Mouse (Mus musculus): ENCODE results near the gene Mylpf.

Gene Mylpf

DNA sequence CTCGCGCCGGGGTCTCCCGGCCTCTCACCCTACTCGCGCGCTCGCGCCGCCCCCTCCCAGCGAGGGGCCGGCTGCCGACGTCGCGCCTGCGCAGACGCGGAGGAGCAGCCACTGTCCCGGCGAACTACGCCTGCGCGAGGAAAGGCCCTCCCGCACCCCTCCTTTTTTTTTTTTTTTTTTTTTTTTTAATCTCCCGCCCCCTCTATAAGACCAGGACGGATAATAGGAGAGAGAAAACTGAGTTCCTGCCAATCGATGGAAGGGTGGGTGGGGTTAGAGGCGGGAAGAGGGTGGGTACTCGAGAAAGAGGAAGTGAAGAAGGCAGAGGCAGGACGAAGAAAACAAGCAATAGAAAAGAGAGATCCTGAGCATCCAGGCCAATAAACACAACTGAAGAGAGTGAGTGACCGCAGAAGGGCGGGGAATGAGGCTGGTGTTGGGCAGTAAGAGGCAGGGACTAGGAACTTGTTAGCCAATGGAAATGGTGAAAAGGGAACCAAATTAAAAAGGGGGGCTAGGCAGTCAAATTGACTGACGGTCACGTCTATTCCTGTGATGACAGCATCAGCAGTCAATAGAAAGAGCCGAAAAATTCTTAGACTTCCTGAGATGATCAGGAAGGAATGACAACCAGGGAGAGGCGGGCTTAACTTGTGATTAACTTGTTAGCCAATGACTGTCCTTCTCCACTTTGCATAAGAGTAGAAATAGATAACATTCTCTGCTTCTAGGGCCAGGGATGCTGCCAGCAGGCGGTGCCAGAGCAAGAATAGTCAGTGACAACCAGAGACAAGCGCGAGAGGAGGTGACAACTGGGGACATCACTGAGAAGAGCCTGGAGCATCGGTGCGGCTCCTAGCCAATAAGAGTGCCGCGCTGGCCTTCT, at the start of gene Mylpf:
Gene Mylpf (plus strand): TSS at position 338 of the 886 bp plus-strand sequence.
- in situ Hi-C loops (cut with MboI; ENCODE audit: unreplicated experiment in 2 of 2): no loop called here

DNA sequence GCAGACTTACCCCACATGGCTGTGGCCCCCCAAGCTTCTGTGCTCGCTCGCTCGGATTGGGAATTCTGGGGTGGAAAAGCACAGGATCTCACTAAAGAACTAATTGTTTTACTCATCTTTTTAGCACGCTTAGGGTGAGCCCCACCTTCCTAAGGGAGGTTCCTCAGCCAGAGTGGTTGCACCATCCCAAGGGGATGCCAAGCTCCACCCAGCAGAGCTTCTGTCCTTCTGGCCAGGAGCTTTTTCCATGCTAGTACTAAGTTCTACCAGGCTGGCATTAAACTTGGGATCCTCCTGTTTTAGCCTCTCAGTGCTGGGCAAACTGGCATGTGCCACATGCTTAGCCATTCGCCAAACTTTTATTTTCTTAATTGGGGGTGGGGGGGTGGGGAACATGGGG, 46.1 kb upstream of the Mylpf start:
- in situ Hi-C loops (cut with MboI; ENCODE audit: unreplicated experiment in 2 of 2): no loop called here

DNA sequence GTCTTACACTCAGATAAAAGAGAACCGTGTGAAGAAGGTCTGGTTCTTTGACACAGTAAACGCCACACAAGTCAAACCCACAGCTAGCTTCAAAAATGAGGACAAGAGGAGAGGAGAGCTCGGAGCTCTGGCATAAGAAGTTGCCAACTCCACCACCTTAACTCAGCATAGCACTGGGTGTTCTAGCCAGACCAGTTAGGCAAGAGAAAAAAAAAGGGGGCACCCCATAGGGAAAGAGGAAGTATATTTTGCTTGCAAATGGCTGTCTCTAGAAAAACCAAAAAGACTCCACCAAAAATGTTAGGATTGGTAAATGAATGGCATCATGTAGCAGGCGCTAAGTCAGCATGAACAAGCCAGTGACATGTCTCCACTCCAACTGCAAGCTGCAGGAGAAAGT, 44.7 kb upstream of the Mylpf start:
- in situ Hi-C loops (cut with MboI; ENCODE audit: unreplicated experiment in 2 of 2): no loop called here

DNA sequence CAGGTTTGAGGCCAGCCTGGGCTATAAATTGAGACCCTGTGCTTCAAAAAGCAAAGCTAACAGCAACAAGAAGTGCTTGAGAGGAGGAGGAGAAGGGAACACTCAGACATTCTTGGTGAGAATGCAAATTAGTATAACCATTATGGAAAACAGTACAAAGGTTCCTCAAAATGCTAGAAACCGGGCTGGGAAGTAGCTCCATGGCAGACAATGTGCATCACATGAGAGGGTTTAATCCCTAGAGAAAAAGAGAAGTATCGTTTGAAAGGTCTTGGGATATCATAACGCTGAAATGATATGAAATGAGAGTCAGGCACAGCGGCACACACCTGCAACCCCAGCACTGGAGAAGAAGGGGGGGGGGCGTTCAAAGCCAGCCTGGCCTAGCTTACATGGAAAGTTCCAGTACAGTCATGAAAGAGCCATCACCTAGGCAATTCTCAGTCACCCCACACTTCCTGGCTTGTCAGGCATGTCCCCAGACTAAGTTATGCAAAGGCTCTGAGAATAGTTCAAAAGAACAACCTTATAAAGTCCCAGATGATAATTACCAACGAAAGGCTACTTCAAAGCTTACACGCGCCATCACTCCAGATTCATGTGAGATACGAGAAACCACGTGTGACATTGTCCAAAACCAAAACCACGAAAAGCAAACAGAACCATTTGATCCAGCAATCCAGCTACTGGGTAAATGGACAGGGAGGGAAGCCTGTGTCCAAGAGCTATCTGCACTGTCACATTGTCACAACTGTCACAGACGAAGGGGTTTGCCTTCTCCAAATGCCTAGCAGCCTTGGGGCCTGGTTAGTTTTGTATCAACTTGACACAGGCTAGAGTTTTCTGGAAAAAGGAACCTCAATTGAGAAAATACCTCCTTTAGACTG, 42.8 kb upstream of the Mylpf start:
- in situ Hi-C loops (cut with MboI; ENCODE audit: unreplicated experiment in 2 of 2): no loop called here

DNA sequence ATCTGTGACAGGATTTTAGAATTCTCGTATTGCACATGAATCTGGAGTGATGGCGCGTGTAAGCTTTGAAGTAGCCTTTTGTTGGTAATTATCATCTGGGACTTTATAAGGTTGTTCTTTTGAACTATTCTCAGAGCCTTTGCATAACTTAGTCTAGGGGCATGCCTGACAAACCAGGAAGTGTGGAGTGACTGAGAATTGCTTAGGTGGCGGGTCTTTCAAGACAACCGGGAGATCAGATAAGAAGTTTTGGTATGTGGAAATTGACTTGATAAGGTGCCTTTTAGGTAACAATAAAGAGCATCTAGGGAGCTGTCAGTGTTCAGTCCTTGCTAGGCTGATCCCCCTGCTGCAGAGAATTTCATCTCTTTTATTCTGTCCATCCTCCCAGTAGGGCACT, 42.2 kb upstream of the Mylpf start:
- in situ Hi-C loops (cut with MboI; ENCODE audit: unreplicated experiment in 2 of 2): no loop called here

DNA sequence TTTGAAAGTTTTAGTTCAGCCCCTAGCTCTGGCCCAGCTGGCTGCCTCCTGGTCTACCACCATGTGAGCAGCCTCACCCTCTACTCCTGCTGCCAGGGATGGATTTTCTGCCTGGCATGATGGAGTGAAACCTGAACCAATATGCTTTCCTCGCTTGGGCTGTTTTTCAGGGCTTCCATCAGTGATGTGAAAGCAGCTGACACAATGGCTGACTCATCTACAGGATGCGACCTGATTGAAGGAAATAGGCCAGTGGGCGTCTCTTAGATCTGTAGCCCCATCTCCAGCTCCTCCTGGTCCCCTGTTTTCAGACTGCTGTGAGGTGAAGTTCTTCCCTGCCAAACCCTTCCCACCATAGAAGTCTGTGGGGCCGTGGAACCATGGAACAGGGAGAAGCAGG, 31.8 kb upstream of the Mylpf start:
- in situ Hi-C loops (cut with MboI; ENCODE audit: unreplicated experiment in 2 of 2): no loop called here

DNA sequence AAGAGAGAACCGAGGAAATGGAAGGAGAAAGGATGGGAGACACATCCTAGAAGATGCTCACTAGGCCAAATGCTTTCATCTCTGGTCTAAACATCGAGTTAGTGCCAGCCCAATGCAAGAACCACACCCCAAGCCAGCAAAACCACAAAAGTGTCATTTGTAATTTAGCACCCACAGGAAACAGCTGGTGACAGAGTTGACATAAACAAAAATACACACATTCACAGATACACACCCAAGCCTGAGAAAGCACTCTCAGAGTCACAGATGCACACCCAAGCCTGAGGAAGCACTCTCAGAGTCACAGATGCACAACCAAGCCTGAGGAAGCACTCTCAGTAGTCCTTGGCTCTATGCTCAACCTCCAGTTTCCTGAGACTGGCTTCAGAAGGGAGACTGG, 27.9 kb upstream of the Mylpf start:
- in situ Hi-C loops (cut with MboI; ENCODE audit: unreplicated experiment in 2 of 2): loop anchor here (5.0 to 10.0 kb wide), 3 partner anchors 43 to 346 kb away; partner anchors contain the start of genes 4930451I11Rik (in 1 of the 2) and Spn (in 1 of the 2)

DNA sequence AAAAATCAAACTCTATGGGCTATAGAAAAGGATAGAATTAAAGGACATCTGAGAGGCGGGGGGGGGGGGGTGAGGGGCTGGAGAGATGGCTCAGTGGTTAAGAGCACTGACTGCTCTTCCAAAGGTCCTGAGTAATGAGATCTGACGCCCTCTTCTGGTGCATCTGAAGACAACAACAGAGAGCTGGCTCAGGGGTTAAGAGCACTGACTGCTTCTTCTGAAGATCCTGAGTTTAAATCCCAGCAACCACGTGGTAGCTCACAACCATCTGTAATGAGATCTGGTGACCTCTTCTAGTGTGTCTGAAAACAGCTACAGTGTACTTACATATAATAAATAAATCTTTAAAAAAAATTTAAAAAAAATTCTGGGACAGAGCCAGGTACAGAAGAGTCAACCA, 27.0 kb upstream of the Mylpf start:
- in situ Hi-C loops (cut with MboI; ENCODE audit: unreplicated experiment in 2 of 2): loop anchor here (5.0 to 10.0 kb wide), 3 partner anchors 44 to 347 kb away; partner anchors contain the start of genes 4930451I11Rik (in 1 of the 2) and Spn (in 1 of the 2)

DNA sequence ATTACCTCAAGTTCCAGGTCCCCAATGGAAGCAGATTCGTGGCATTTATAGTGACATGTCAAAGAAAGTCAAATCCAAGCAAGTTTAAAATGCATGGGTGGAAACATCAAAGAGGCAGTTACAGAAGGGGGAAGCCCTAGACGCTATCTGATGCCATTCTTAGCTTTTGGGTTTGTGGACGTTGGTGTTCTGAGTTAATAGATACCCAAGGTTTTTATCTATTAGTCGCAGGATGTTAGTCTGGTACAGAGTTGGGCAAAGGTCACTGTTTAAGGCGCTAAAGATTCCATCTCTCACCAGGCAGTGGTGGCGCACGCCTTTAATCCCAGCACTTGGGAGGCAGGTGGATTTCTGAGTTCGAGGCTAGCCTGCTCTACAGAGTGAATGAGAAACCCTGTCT, 25.3 kb upstream of the Mylpf start:
- in situ Hi-C loops (cut with MboI; ENCODE audit: unreplicated experiment in 2 of 2): loop anchor here (5.0 to 10.0 kb wide), 3 partner anchors 46 to 349 kb away; partner anchors contain the start of genes 4930451I11Rik (in 1 of the 2) and Spn (in 1 of the 2)

DNA sequence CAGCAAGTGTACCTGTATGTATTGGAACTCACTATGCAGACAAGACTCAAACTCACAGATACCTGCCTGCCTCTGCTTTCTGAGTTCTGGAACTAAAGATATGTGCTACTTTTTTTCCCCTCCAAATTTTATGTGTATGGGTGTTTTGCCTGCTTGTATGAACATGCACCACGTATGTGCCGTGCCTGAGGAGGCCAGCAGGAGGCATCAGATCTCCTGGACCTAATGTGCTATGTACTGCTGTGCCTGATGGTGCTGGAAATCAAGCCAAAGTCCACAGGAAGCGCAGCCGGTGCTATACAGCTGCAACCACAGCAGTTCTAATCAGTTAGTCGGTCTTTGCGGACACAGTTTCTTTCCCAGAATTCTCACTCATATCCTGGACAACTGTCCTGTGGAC, 24.9 kb upstream of the Mylpf start:
- in situ Hi-C loops (cut with MboI; ENCODE audit: unreplicated experiment in 2 of 2): loop anchor here (5.0 to 10.0 kb wide), 3 partner anchors 47 to 349 kb away; partner anchors contain the start of genes 4930451I11Rik (in 1 of the 2) and Spn (in 1 of the 2)

DNA sequence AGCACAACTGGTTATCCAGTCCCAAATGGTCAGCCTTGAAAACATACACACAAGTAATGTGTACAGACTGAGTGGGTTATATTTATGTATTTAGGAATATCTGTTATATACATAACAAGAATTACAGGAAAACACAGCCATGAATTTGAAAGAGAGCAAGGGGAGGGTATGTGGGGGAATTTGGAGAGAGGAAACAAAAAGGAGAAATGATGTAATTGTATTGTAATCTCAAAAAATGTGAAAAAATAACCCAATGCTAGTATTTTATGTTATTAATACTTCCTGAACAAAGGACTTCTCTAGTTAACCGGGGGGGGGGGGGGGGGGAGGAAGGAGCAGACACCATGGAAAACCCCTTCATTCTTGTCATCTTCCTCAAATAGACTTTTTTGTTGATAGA, 24.0 kb upstream of the Mylpf start:
- in situ Hi-C loops (cut with MboI; ENCODE audit: unreplicated experiment in 2 of 2): loop anchor here (5.0 to 10.0 kb wide), 3 partner anchors 47 to 350 kb away; partner anchors contain the start of genes 4930451I11Rik (in 1 of the 2) and Spn (in 1 of the 2)

DNA sequence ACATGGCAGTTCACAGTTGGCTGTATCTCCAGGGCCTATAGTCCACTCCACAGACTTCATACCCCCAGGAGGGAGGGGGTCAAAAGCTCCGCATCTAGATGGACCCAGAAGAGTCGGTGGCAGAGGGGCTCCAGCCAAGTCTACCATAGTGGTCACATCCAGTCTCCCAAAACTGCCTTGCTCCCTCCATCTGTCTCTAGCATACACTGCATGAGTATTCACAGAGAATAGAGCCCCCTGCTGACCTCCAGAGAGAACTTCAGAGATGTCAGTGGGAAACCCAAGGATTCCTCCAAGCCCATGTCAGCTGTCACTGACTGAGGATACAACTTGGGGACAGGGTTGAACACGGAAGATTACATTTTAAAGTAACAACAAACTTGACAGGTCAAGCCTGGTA, 23.1 kb upstream of the Mylpf start:
- in situ Hi-C loops (cut with MboI; ENCODE audit: unreplicated experiment in 2 of 2): loop anchor here in 1 of 2 experiments (10.0 kb wide), 1 partner anchor 351 kb away; the partner anchor contains the start of gene 4930451I11Rik

DNA sequence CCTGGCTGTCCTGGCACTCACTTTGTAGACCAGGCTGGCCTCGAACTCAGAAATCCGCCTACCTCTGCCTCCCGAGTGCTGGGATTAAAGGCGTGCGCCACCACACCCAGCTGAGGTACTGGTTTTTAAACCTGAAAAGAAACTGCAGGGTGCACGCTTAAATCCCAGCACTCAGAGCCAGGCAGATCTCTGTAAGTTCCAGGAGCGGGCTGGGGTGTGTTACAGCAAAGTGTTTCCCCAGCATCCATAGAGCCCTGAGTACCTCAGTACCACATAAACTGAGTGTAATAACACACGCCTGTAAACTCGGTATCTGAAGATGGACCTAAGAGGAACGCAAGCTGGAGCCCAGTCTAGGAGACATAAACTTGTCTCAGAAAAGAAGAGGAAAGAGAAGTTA, 21.3 kb upstream of the Mylpf start:
- in situ Hi-C loops (cut with MboI; ENCODE audit: unreplicated experiment in 2 of 2): loop anchor here in 1 of 2 experiments (10.0 kb wide), 1 partner anchor 353 kb away; the partner anchor contains the start of gene 4930451I11Rik

DNA sequence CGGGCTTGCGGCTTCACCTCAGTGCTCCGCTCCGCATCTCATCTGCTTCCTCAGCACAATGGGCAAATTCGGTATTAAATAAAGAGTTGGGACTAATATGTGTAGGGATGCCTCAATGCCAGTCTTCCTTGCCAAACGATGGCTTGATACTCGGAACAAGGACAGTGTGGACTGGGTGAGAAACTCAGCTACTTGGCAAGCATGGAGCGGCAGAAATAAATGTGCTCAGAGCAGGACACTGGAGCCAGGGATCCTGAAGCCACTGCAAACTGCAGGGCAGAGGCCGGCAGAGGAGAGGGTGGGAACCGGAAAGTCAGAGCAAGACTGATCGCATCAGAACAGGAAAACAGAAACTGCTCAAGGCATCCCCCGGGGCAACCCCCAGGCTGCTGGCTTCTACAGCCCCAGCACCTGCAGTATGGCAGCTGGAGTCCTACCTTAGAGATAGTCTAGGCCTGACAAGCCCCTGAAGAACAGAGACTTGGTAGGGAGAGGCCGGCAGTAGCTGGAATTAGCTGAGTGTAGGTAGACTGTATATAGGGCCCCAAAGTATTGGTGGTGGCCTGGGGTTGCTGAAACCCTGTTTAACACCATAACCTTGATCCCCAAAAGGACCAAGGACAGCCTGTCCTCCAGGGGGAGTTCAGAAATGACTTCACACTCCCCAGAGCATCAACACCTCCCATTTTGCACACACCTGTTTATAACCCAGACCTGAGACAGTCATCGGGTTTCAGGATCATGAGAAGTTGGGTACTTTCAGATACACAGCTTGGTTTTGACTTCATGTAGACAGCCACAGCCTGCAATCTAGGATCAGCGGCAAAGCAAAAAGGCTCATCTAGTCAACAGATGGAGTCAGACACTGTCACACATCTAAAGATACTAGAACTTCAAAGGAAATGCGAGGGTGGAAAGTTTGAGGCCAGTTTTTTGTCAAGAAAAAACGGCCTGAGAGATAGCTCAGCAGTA, 20.1 kb upstream of the Mylpf start:
- in situ Hi-C loops (cut with MboI; ENCODE audit: unreplicated experiment in 2 of 2): loop anchor here in 1 of 2 experiments (10.0 kb wide), 1 partner anchor 354 kb away; the partner anchor contains the start of gene 4930451I11Rik

DNA sequence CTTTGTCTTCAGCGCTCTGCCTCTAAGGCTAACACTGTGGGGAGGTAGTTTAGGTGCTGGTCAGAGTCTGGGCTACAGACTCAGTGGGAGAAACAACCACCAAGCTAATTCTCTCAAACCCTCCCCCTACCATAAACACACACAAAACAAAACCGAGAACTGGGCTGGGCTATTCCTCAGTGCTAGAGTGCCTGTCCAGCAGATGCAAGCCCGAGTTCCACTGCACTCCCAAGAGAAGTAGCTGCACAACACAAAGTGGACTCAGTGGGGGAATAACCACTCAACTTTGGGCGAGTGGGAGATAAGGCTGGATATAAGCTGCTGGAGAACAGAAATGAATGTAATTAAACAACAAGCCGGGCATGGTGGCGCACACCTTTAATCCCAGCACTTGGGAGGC, 18.0 kb upstream of the Mylpf start:
- in situ Hi-C loops (cut with MboI; ENCODE audit: unreplicated experiment in 2 of 2): no loop called here

DNA sequence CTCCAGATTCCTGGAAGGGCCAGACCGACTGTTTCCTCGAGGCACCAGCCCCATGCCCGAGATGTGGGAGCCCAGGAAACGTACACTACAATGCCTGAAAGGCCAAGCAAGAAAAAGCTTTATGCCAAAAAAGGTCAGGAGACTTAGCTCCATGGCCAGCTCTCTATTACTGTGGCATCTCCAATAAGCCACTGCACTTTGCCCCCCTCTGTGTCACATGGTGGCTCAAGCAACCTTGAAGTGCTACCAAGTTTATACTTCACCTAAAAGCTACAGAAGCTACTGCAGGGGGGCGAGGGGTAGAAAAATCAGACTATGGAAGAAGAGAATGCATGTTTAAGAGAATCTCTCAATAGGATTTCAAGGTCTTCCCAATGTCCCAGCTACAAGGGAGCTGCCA, 15.7 kb upstream of the Mylpf start:
- in situ Hi-C loops (cut with MboI; ENCODE audit: unreplicated experiment in 2 of 2): no loop called here

DNA sequence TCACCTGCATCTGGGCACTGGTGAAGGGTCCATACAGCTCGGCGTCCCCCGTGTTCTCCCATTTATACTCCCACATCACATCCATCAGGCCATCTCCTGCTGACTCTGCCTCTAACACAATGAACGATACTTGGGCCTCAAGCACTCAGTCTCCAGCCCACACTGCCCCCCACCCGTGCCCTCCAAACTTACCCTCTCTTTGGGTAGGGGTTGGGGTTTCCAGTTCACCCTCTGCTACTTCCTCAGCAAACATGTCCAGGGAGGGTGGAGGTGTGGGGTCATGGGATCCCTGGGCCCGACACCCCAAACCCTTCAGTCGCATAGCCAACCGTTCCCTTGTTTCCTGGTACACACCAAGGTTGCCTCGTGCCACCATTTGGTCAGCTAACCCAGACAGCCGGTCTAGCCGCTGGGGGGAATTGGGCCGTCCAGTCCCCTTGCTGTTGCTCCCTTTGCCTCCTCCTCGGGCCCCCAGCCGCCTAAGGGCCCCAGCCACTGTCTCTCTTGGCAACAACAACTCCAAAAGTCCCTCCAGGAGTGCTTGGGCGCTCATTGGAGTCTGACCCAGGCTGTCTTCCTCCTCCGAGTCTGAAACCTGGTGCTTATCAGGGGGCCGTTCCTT, 14.6 kb upstream of the Mylpf start:
- in situ Hi-C loops (cut with MboI; ENCODE audit: unreplicated experiment in 2 of 2): no loop called here

DNA sequence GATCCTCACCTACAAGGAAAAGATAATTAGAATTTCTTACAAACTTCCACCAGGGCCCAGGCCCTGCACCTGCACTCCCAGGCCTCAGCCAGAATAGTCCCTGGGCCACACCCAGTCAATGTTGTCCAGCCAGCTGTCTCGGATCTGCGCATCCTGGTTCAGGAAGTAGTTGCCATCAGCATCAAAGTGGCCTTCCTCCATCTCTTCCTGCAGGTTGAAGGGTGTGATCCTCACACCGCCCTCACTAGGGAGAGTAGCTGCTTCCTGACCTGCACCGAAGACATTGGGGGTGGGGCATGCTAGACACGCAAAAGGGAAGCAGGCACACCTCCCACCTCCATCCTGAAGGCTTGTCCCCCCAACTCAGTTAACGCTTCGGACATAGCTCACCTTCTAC, 14.1 kb upstream of the Mylpf start:
- in situ Hi-C loops (cut with MboI; ENCODE audit: unreplicated experiment in 2 of 2): no loop called here
